Mouse (Mus musculus): ENCODE measurements around the gene Cd163l1. TPM values are rescaled to one million over a fixed set of nuclear protein-coding genes. Genes with fewer than 3 reads are reported as not detected.

Gene Cd163l1
- total RNA-seq, 2 experiments from 2014 or later, result 0.64 to 0.78 TPM

DNA sequence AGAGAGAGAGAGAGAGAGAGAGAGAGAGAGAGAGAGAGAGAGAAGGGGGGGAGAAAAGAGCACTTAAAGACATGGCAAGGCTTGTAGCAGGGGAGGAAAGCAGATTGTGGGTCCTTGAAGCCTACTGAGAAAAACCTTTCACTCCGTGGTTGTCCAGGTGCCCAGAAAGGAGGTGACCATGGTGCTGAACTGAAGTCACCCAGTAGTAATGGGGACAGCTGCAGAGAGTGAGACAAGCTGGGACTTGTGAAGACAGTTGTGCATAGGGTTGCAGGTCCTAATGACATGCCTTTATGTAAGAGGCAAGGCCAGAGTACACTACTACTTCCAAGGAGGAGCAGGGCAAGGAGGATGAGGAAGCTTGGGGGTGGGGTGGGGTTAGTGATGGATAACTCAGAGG, 1.2 kb downstream of the Cd163l1 start:
- no peak for DNase-seq (ENCODE audit: low spot score in 2 of 2)

- DNase-seq (ENCODE audit: low spot score in 2 of 2), result no peak
Measured at GRCm38 (mm10) chr7:140220375-140220774, 2.3 kb downstream of the Cd163l1 start.

DNA sequence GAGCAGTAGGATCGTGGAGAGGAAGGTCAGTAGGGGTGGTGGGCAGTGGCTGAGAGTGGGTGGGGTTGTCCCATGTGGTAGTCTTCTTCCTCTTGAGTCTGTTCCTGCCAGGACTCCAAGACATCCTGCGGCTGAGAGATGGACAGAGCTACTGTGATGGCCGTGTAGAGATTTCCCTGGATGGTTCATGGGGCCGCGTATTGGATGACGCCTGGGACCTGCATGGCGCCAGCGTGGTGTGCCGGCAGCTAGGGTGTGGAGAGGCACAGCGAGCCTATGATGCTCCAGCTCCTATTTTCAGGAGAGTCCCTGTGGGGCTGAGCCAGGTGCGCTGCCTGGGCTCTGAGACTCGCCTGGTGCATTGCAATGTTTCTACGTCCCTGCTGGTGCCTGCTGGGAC, 6.1 kb downstream of the Cd163l1 start:
- no peak for DNase-seq (ENCODE audit: low spot score in 2 of 2)

DNA sequence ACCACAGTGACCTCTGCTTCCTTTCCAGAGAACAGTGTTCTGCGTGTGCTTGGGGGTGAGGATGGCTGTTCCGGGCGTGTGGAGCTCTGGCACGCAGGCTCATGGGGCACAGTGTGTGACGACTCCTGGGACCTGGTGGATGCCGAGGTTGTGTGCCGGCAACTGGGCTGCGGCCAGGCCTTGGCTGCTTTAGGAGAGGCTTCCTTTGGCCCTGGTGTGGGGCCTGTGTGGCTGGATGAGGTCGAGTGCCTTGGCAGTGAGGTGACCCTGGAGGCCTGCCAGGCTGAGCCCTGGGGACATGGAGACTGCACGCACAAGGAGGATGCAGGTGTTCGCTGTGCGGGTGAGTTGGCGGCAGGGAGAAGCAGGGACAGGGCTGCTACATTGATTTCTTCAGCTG, 10.4 kb downstream of the Cd163l1 start:
- DNase-seq (ENCODE audit: low spot score in 2 of 2), result no peak

DNA sequence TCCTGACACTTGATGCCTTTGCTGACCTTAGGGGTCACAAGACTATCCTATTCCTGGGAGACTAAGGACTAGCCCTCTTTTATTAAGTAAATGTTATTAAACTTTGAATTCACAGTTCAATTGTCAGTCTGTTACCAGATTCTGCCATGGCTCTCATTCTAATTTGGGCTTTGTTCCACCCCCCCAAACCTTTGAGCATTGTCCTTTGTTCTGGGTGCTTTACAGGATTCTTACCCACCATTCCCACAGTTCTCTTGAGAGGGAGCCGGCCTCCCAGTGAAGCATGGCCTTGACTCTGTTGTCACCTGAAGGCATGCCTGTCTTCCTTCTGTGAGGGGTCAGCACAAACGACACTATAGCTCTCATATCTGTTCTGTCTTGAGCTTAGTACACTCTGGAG, 13.0 kb downstream of the Cd163l1 start:
- DNase-seq (ENCODE audit: low spot score in 2 of 2), result no peak

GRCm38 (mm10) chr7:140233696-140234095, 15.6 kb downstream of the Cd163l1 start:
- DNase-seq (ENCODE audit: low spot score in 2 of 2), result peak; percentile 44 to 56

DNA sequence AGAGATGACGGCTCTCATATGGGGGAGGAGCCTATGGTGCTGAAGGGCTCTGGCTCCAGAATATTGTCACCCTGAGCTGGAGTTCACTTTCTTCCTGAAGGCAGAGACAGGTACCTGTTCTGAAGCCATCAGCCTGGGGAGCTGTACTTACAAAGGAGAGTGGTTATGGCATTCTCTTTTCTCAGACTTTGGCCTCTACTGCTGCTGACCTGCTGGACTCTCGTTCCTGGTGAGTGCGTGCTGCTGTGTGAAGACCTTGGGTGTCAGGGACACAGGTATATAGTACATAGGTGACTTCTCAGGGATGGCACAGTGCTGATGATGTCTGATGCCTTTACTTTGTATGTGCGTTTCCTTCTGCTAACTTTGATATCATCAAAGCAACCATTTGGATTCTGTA, 29.1 kb downstream of the Cd163l1 start, which contains the start of gene 5830411N06Rik:
5830411N06Rik (plus strand) TSS at position 69 of the 400 bp plus-strand sequence.
- no peak for DNase-seq (ENCODE audit: low spot score in 2 of 2)

DNA sequence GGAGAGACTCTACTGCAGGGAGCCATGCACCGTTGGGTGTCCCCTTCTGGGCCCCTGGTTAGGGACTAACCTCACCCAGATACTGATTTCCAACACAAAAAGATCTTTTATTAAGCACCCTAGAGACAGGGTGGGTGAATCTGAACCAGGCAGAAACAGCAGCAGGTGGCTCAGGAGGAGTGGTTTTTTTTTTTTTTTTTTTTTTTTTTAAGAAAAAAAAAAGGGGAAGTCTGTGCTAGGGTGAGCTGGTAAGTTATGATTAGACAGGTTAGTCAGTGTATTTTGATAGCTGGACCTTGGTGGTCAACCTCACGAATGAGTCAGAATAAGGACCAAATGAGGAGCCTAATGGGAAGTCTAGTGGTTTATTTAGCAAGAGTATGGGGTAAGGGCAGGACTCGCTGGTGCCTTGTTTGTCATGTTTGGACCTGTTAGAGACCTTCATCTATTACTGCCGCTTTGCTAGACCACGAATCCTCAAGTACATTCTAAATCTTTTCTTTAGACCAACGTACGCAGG, 35.8 kb downstream of the Cd163l1 start:
- DNase-seq (ENCODE audit: low spot score in 2 of 2), result no peak

Other genes with a start within 250 kb of the Cd163l1 start
- gene 6430531B16Rik, start 239.5 kb upstream of the Cd163l1 start, total RNA-seq (2021), result 1 to 10 TPM in 1 of 2 experiments, under 1 TPM in 1; 0.87 to 1.0 TPM
- 1 to 10 TPM; 1.3 to 2.4 TPM for gene Adam8, start 225.7 kb upstream of the Cd163l1 start, total RNA-seq (2021)
- 10 to 100 TPM; 22.3 to 24.9 TPM for gene Zfp511, start 181.9 kb upstream of the Cd163l1 start, total RNA-seq (2021)
- 10 to 100 TPM; 40.8 TPM for gene Tubgcp2, start 181.6 kb upstream of the Cd163l1 start, total RNA-seq (2021)
- under 1 TPM; 0.16 to 0.20 TPM for gene Msx3, start 169.2 kb upstream of the Cd163l1 start, total RNA-seq (2021)
- gene Caly, start 135.7 kb upstream of the Cd163l1 start, total RNA-seq (2021), result 100 to 1,000 TPM; 247 to 252 TPM
- gene Prap1, start 124.9 kb upstream of the Cd163l1 start, total RNA-seq (2021), result not detected
- 10 to 100 TPM; 26.8 to 27.1 TPM for gene Fuom, start 115.8 kb upstream of the Cd163l1 start, total RNA-seq (2021)
- 1 to 10 TPM; 6.2 to 7.1 TPM for gene Paox, start 102.5 kb upstream of the Cd163l1 start, total RNA-seq (2021)
- gene Echs1, start 101.8 kb upstream of the Cd163l1 start, total RNA-seq (2021), result 10 to 100 TPM; 63.4 to 67.1 TPM
- gene Mtg1, start 80.7 kb upstream of the Cd163l1 start, total RNA-seq (2021), result 10 to 100 TPM; 27.0 to 30.2 TPM
- gene Sprn, start 63.4 kb upstream of the Cd163l1 start, total RNA-seq (2021), result 100 to 1,000 TPM; 145 to 155 TPM
- not detected for gene Olfr522, start 53.5 kb upstream of the Cd163l1 start, total RNA-seq (2021)
- gene Olfr523, start 45.0 kb upstream of the Cd163l1 start, total RNA-seq (2021), result not detected
- gene Olfr524, start 12.3 kb upstream of the Cd163l1 start, total RNA-seq (2021), result not detected
- gene 5830411N06Rik, start 29.0 kb downstream of the Cd163l1 start, total RNA-seq (2021), result under 1 TPM; 0.18 to 0.20 TPM
- gene Olfr525, start 102.6 kb downstream of the Cd163l1 start, total RNA-seq (2021), result not detected
- gene Olfr527, start 115.8 kb downstream of the Cd163l1 start, total RNA-seq (2021), result not detected
- gene Olfr60, start 143.4 kb downstream of the Cd163l1 start, total RNA-seq (2021), result not detected
- gene Olfr530, start 158.1 kb downstream of the Cd163l1 start, total RNA-seq (2021), result not detected
- gene Olfr531, start 184.7 kb downstream of the Cd163l1 start, total RNA-seq (2021), result not detected
- not detected for gene Olfr532, start 203.4 kb downstream of the Cd163l1 start, total RNA-seq (2021)
- gene Olfr533, start 245.1 kb downstream of the Cd163l1 start, total RNA-seq (2021), result not detected

Measured in layer of hippocampus, postnatal 10 days (tissue).